Mouse (Mus musculus): ENCODE results near the gene 4930524J08Rik. TPM values are rescaled to one million over a fixed set of nuclear protein-coding genes. Genes with fewer than 3 reads are reported as not detected.
A peak's percentile ranks its signal among the peaks of the same experiment; 100 is the strongest.

Gene 4930524J08Rik
- polyA plus RNA-seq, 1 experiment from 2014 or later = 3.6 TPM

DNA sequence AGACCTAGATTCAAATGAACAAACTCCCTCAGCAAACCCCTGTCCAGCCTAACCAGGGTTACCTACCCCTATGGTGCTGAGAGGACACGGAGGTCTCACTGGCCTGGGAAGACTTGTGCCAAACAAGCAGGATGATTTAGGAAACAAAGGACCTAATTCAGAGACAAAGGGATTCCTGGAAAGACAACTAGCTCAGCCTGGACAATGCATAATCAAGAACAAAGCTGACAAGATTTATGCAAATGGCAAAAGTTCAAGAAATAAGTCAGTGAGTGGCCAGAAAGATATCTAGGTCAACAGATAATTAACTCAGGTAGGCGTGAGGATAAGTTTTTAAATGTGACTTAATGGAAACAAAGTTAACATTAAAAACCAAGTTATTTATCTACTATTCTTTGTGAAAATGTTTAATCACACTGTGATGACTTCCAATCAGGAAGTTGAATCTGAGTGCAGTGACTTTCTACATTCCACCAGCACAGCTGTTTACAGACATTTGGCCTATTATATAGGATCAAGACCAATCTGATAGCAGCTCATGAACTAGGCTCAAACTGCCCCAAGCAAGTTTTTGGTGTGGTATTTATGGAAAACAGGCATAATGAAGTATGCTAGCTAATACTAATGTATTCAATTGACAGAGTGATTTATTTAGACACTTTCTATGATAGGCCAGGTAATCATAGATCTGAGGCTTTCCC is 19.5 kb upstream of the 4930524J08Rik start:
- Histone ChIP-seq H3K9me3 (ENCODE audit: control insufficient read depth, low read length) (no peaks in the 10 kb centered on the region), H3K27ac (ENCODE audit: low read depth, low read length) (no peak overlapping the region), H3K36me3 (ENCODE audit: control insufficient read depth, insufficient read depth, low read length) (no peaks in the 10 kb centered on the region), H3K4me2 (replicated peaks; ENCODE audit: low read depth, low read length) (no peak overlapping the region), H3K4me3 (ENCODE audit: low read depth, low read length) (no peak overlapping the region), H3K9ac (ENCODE audit: low read depth, low read length) (no peak overlapping the region), H3K27me3 (ENCODE audit: control insufficient read depth, insufficient read depth, low read length) (no peaks in the 10 kb centered on the region), H3K4me1 (replicated peaks; ENCODE audit: control insufficient read depth, insufficient read depth, low read length) (no peaks in the 10 kb centered on the region; the same call in 1 of the 2 replicates)
- DNase-seq (ENCODE audit: low spot score) = no peak
- no peak for ATAC-seq (ENCODE audit: low FRiP score)
- 83% methylated on average over 2 of the region's 2 CpGs for WGBS

DNA sequence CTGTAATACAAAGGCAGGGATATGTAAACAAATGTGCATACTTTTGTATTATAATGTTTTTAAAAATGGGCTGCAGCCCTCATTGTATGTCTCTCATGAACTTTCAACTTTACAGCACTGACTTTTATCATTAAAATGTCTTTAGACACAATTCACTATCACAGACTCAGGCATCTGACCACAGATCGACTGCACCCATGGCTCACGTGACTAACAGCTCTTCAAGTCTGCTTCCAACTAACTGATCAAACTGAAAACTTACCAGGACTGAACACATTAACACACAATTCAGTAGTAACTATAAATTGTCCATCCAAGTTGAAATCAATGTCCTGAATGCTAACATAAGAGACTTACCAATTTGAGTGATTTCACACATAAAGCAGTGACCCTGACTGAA is 18.9 kb upstream of the 4930524J08Rik start:
- ATAC-seq (ENCODE audit: low FRiP score) (no peak), DNase-seq (ENCODE audit: low spot score) (no peak)
- Histone ChIP-seq H3K4me3 (ENCODE audit: low read depth, low read length) (no peak overlapping the region), H3K9me3 (ENCODE audit: control insufficient read depth, low read length) (no peaks in the 10 kb centered on the region), H3K4me1 (replicated peaks; ENCODE audit: control insufficient read depth, insufficient read depth, low read length) (no peaks in the 10 kb centered on the region), H3K27me3 (ENCODE audit: control insufficient read depth, insufficient read depth, low read length) (no peaks in the 10 kb centered on the region), H3K4me2 (replicated peaks; ENCODE audit: low read depth, low read length) (no peak overlapping the region), H3K27ac (ENCODE audit: low read depth, low read length) (no peak overlapping the region), H3K9ac (ENCODE audit: low read depth, low read length) (no peak overlapping the region), H3K36me3 (ENCODE audit: control insufficient read depth, insufficient read depth, low read length) (no peaks in the 10 kb centered on the region; the same call in 1 of the 2 replicates)
- WGBS = 89% methylated on average over 2 of the region's 2 CpGs

- Histone ChIP-seq H3K36me3 (ENCODE audit: control insufficient read depth, insufficient read depth, low read length) (no peaks in the 10 kb centered on the region), H3K9me3 (ENCODE audit: control insufficient read depth, low read length) (no peaks in the 10 kb centered on the region), H3K27ac (ENCODE audit: low read depth, low read length) (no peak overlapping the region), H3K4me3 (ENCODE audit: low read depth, low read length) (no peak overlapping the region), H3K9ac (ENCODE audit: low read depth, low read length) (no peak overlapping the region), H3K4me2 (replicated peaks; ENCODE audit: low read depth, low read length) (no peak overlapping the region), H3K4me1 (replicated peaks; ENCODE audit: control insufficient read depth, insufficient read depth, low read length) (no peaks in the 10 kb centered on the region), H3K27me3 (ENCODE audit: control insufficient read depth, insufficient read depth, low read length) (no peaks in the 10 kb centered on the region)
- no peak for DNase-seq (ENCODE audit: low spot score)
- no peak for ATAC-seq (ENCODE audit: low FRiP score)
- 26% methylated on average over 2 of the region's 2 CpGs for WGBS
Measured at GRCm38 (mm10) chr5:99973941-99974340, 4.9 kb upstream of the 4930524J08Rik start.

DNA sequence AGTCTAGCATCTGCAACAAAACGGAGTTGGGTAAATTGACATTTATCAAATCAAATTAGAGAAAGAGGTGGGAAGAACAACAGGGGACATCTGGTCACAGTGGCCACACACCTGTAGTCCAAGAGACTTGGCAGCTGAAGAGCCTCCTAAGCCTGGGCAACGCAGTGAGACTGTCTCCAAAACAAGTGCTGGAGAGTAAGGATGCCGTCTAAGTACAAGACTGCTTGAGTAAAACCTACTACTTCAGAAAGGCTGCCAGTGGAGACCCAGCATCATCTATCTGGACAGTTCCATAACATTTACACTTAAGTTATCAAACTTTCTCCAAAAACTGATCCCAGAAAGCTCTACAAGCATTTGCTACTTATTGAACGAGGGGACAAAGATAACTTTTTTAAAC is 3.8 kb upstream of the 4930524J08Rik start:
- H3K4me3 ChIP-seq (ENCODE audit: low read depth, low read length) = no peak overlapping the region
- no peak for ATAC-seq (ENCODE audit: low FRiP score)
- 74% methylated on average over 4 of the region's 4 CpGs for whole genome bisulfite sequencing
- no peaks in the 10 kb centered on the region for H3K36me3 ChIP-seq (ENCODE audit: control insufficient read depth, insufficient read depth, low read length)
- DNase-seq (ENCODE audit: low spot score) = no peak
- peak overlapping the region; percentile 21; the same call in 1 of the 2 replicates for H3K4me2 ChIP-seq (replicated peaks; ENCODE audit: low read depth, low read length)
- H3K9me3 ChIP-seq (ENCODE audit: control insufficient read depth, low read length) = no peaks in the 10 kb centered on the region
- H3K9ac ChIP-seq (ENCODE audit: low read depth, low read length) = no peak overlapping the region
- H3K27me3 ChIP-seq (ENCODE audit: control insufficient read depth, insufficient read depth, low read length) = no peaks in the 10 kb centered on the region
- no peaks in the 10 kb centered on the region for H3K4me1 ChIP-seq (replicated peaks; ENCODE audit: control insufficient read depth, insufficient read depth, low read length)
- H3K27ac ChIP-seq (ENCODE audit: low read depth, low read length) = no peak overlapping the region

GRCm38 (mm10) chr5:99975776-99976175 is 3.1 kb upstream of the 4930524J08Rik start:
- Histone ChIP-seq H3K9me3 (ENCODE audit: control insufficient read depth, low read length) (no peaks in the 10 kb centered on the region), H3K27me3 (ENCODE audit: control insufficient read depth, insufficient read depth, low read length) (no peaks in the 10 kb centered on the region), H3K4me1 (replicated peaks; ENCODE audit: control insufficient read depth, insufficient read depth, low read length) (no peaks in the 10 kb centered on the region), H3K27ac (ENCODE audit: low read depth, low read length) (no peak overlapping the region), H3K4me2 (replicated peaks; ENCODE audit: low read depth, low read length) (peak overlapping the region; percentile 40), H3K36me3 (ENCODE audit: control insufficient read depth, insufficient read depth, low read length) (no peaks in the 10 kb centered on the region), H3K9ac (ENCODE audit: low read depth, low read length) (no peak overlapping the region), H3K4me3 (ENCODE audit: low read depth, low read length) (peak overlapping the region; percentile 24; the same call in 1 of the 2 replicates)
- no peak for DNase-seq (ENCODE audit: low spot score)
- 80% methylated on average over 1 of the region's 1 CpGs for WGBS
- no peak for ATAC-seq (ENCODE audit: low FRiP score)

- Histone ChIP-seq H3K36me3 (ENCODE audit: control insufficient read depth, insufficient read depth, low read length) (no peaks in the 10 kb centered on the region), H3K4me1 (replicated peaks; ENCODE audit: control insufficient read depth, insufficient read depth, low read length) (no peaks in the 10 kb centered on the region), H3K4me3 (ENCODE audit: low read depth, low read length) (peak overlapping the region; percentile 74), H3K9me3 (ENCODE audit: control insufficient read depth, low read length) (no peaks in the 10 kb centered on the region), H3K9ac (ENCODE audit: low read depth, low read length) (peak overlapping the region; percentile 99), H3K4me2 (replicated peaks; ENCODE audit: low read depth, low read length) (peak overlapping the region; percentile 82), H3K27me3 (ENCODE audit: control insufficient read depth, insufficient read depth, low read length) (no peaks in the 10 kb centered on the region), H3K27ac (ENCODE audit: low read depth, low read length) (no peak overlapping the region)
- ATAC-seq (ENCODE audit: low FRiP score) = no peak
- no peak for DNase-seq (ENCODE audit: low spot score)
- WGBS = 24% methylated on average over 8 of the region's 8 CpGs
Measured at GRCm38 (mm10) chr5:99976334-99976955, 2.4 kb upstream of the 4930524J08Rik start.

DNA sequence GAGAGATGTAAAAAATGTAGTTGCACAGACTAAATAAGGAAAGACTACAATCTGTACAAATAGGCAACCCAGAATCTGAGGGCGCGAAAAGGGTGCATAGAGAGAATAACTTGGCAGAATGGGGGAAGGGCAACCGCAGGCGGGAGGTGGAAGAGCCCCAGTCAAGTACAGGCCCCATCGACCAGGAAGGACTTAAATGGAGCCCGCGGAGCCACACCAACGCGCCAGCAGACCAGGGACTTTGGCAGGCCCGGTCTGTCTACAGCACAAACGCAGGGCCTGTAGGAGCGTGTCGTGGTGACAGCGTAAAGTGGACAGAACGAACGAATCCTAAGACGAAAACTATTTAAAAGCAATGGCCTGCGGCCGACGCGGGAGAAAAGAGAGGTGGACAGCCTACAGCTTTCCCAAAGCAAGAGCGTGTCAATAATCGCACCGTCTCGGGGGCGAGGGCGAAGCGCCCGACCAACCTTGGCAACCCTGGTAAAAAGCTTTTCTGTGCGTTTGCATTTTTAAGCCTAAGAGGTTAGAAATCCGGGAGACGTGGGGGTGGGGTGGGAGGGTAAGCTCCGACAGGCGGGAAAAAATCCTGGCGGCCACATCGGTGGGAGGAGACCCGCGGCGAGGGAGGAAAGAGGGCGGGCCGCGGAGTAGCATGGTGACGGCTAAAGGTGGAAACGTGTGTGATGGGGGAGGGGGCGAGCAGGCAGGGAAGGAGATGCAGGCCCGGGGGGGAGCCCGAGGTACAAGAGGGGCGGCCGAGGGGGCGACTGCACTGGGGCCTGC is 1.2 kb upstream of the 4930524J08Rik start:
- WGBS = under 1% methylated on average over 45 of the region's 50 CpGs
- no peaks in the 10 kb centered on the region for H3K27me3 ChIP-seq (ENCODE audit: control insufficient read depth, insufficient read depth, low read length)
- peak overlapping the region; percentile 94 for H3K27ac ChIP-seq (ENCODE audit: low read depth, low read length)
- H3K36me3 ChIP-seq (ENCODE audit: control insufficient read depth, insufficient read depth, low read length) = no peaks in the 10 kb centered on the region
- H3K4me3 ChIP-seq (ENCODE audit: low read depth, low read length) = peak overlapping the region; percentile 74
- DNase-seq (ENCODE audit: low spot score) (peak; percentile 81), ATAC-seq (ENCODE audit: low FRiP score) (peak; percentile 55)
- H3K4me2 ChIP-seq (replicated peaks; ENCODE audit: low read depth, low read length) = peak overlapping the region; percentile 82
- H3K9me3 ChIP-seq (ENCODE audit: control insufficient read depth, low read length) = no peaks in the 10 kb centered on the region
- no peaks in the 10 kb centered on the region for H3K4me1 ChIP-seq (replicated peaks; ENCODE audit: control insufficient read depth, insufficient read depth, low read length)
- H3K9ac ChIP-seq (ENCODE audit: low read depth, low read length) = peak overlapping the region; percentile 99

- H3K27me3 ChIP-seq (ENCODE audit: control insufficient read depth, insufficient read depth, low read length) = no peaks in the 10 kb centered on the region
Measured at GRCm38 (mm10) chr5:99983452-99984061, 4.7 kb downstream of the 4930524J08Rik start.

More at GRCm38 (mm10) chr5:99983452-99984061, 4.7 kb downstream of the 4930524J08Rik start:
- WGBS = 88% methylated on average over 9 of the region's 9 CpGs
- Histone ChIP-seq H3K4me3 (ENCODE audit: low read depth, low read length) (no peak overlapping the region), H3K4me2 (replicated peaks; ENCODE audit: low read depth, low read length) (no peak overlapping the region), H3K9me3 (ENCODE audit: control insufficient read depth, low read length) (no peaks in the 10 kb centered on the region), H3K4me1 (replicated peaks; ENCODE audit: control insufficient read depth, insufficient read depth, low read length) (no peaks in the 10 kb centered on the region), H3K27ac (ENCODE audit: low read depth, low read length) (no peak overlapping the region), H3K36me3 (ENCODE audit: control insufficient read depth, insufficient read depth, low read length) (no peaks in the 10 kb centered on the region), H3K9ac (ENCODE audit: low read depth, low read length) (no peak overlapping the region)
- DNase-seq (ENCODE audit: low spot score) (no peak), ATAC-seq (ENCODE audit: low FRiP score) (no peak)
